Mouse (Mus musculus) urinary bladder, adult 2 months (tissue): ENCODE measurements around the gene Rcbtb2. TPM values are rescaled to one million over a fixed set of nuclear protein-coding genes. Genes with fewer than 3 reads are reported as not detected.

Source experiments
- DNase-seq: peaks from one replicate; pipeline ENCODE4 v3.0.0; 2022; ENCODE audit warnings: low spot score
- polyA plus RNA-seq: library from polyadenylated mRNA; depleted of rRNA; stranded (reverse); fragments of >200 nt; gene quantifications from 2 replicates; pipeline ENCODE4 v1.2.3, GENCODE M21; 2012

The Rcbtb2 gene
- polyA plus RNA-seq, 1 experiment, result 47.1 TPM

GRCm38 (mm10) chr14:73116938-73117337, 5.9 kb upstream of the Rcbtb2 start:
- no peak for DNase-seq

GRCm38 (mm10) chr14:73117411-73118392, 5.1 kb upstream of the Rcbtb2 start:
- DNase-seq, result no peak

- DNase-seq, result no peak
These were observed 4.1 kb upstream of the Rcbtb2 start for GRCm38 (mm10) chr14:73118482-73119347.

GRCm38 (mm10) chr14:73119459-73119858, 3.4 kb upstream of the Rcbtb2 start:
- DNase-seq, result no peak

GRCm38 (mm10) chr14:73119966-73120365, 2.9 kb upstream of the Rcbtb2 start:
- DNase-seq, result no peak

- no peak for DNase-seq
These were observed 470 bp upstream of the Rcbtb2 start for GRCm38 (mm10) chr14:73122211-73122922.

- DNase-seq, result no peak
These were observed 544 bp downstream of the Rcbtb2 start for GRCm38 (mm10) chr14:73123381-73123780.

GRCm38 (mm10) chr14:73123786-73124185, 949 bp downstream of the Rcbtb2 start:
- DNase-seq, result no peak

GRCm38 (mm10) chr14:73130519-73130918, 7.7 kb downstream of the Rcbtb2 start:
- DNase-seq, result no peak

GRCm38 (mm10) chr14:73131856-73132410, 9.1 kb downstream of the Rcbtb2 start:
- DNase-seq, result no peak

- DNase-seq, result no peak
These were observed 9.9 kb downstream of the Rcbtb2 start for GRCm38 (mm10) chr14:73132731-73133130.

- no peak for DNase-seq
These were observed 14.4 kb downstream of the Rcbtb2 start for GRCm38 (mm10) chr14:73137234-73137633.

- DNase-seq, result no peak
These were observed 15.6 kb downstream of the Rcbtb2 start for GRCm38 (mm10) chr14:73138483-73138882.

- DNase-seq, result no peak
These were observed 17.0 kb downstream of the Rcbtb2 start for GRCm38 (mm10) chr14:73139866-73140265.

GRCm38 (mm10) chr14:73141800-73142199, 19.0 kb downstream of the Rcbtb2 start:
- no peak for DNase-seq

GRCm38 (mm10) chr14:73142421-73142895, 19.6 kb downstream of the Rcbtb2 start:
- DNase-seq, result no peak

- DNase-seq, result peak; percentile 88
These were observed 20.3 kb downstream of the Rcbtb2 start for GRCm38 (mm10) chr14:73142896-73143709.

GRCm38 (mm10) chr14:73143710-73144420, 21.0 kb downstream of the Rcbtb2 start:
- no peak for DNase-seq

- no peak for DNase-seq
These were observed 22.7 kb downstream of the Rcbtb2 start for GRCm38 (mm10) chr14:73145531-73145930.

GRCm38 (mm10) chr14:73146721-73147120, 23.9 kb downstream of the Rcbtb2 start:
- DNase-seq, result no peak
